Mouse (Mus musculus): ENCODE measurements around the gene Zfand2b.

- TF ChIP-seq MXI1 (IDR thresholded peaks at IDR 0.05; ENCODE audit: low read depth, low read length), result no peak
- TF ChIP-seq POLR2AphosphoS2 (IDR thresholded peaks at IDR 0.05; ENCODE audit: low read depth, low read length), result no peak
- TF ChIP-seq POLR2A (IDR thresholded peaks at IDR 0.05; ENCODE audit: low read depth, low read length), result no peak
- no peak for TF ChIP-seq MAX (IDR thresholded peaks at IDR 0.05; ENCODE audit: low read length)
- TF ChIP-seq CTCF (conservative IDR thresholded peaks at IDR 0.05 in 1 of 2, IDR thresholded peaks at IDR 0.05 in 1 of 2; ENCODE audit: low read depth in 2 of 2, low read length in 2 of 2), result no peak
- no peak for TF ChIP-seq JUND (conservative IDR thresholded peaks at IDR 0.05; ENCODE audit: low read depth, low read length)
- no peak for TF ChIP-seq TBP (conservative IDR thresholded peaks at IDR 0.05; ENCODE audit: low read depth, low read length)
- no peak for TF ChIP-seq EP300 (IDR thresholded peaks at IDR 0.05; ENCODE audit: low read length)
- no peak for TF ChIP-seq RCOR1 (conservative IDR thresholded peaks at IDR 0.05; ENCODE audit: low read depth, low read length)
These were observed 11.1 kb downstream of the Zfand2b start for GRCm38 (mm10) chr1:75179334-75180104.
